Mouse (Mus musculus): ENCODE results near the gene Arf5.

- no peak for TF ChIP-seq RCOR1 (IDR thresholded peaks at IDR 0.05; ENCODE audit: low read depth, low read length)
- no peak for TF ChIP-seq CTCF (IDR thresholded peaks at IDR 0.05 in 2 of 3, conservative IDR thresholded peaks at IDR 0.05 in 1 of 3; ENCODE audit: control insufficient read depth in 1 of 3, insufficient read depth in 1 of 3, low read depth in 2 of 3, low read length in 3 of 3, poor library complexity in 1 of 3, severe bottlenecking in 1 of 3)
- TF ChIP-seq EP300 (IDR thresholded peaks at IDR 0.05; ENCODE audit: low read depth in 1 of 2, low read length in 2 of 2): no peak
- TF ChIP-seq TBP (IDR thresholded peaks at IDR 0.05; ENCODE audit: low read depth, low read length): no peak
- no peak for TF ChIP-seq MXI1 (IDR thresholded peaks at IDR 0.05; ENCODE audit: low read depth, low read length)
- no peak for TF ChIP-seq POLR2A (IDR thresholded peaks at IDR 0.05; ENCODE audit: control insufficient read depth in 1 of 2, insufficient read depth in 1 of 2, low read depth in 1 of 2, low read length in 2 of 2, poor library complexity in 1 of 2)
- TF ChIP-seq TAL1 (IDR thresholded peaks at IDR 0.05; ENCODE audit: low read length): no peak
- no peak for TF ChIP-seq MAX (IDR thresholded peaks at IDR 0.05; ENCODE audit: low read length)
- TF ChIP-seq BHLHE40 (IDR thresholded peaks at IDR 0.05; ENCODE audit: borderline replicate concordance, low read depth, low read length): no peak
Observed at GRCm38 (mm10) chr6:28422651-28423290, 589 bp upstream of the Arf5 start.

All from MEL (cell line).